Mouse (Mus musculus) midbrain, postnatal 0 days (tissue): ENCODE data around the gene Becn1. TPM values are rescaled to one million over a fixed set of nuclear protein-coding genes. Genes with fewer than 3 reads are reported as not detected.

Source experiments
- ATAC-seq: fragments of 200-750 bp; cut with Nextera tagmentation; 2 replicates; pipeline ENCODE4 v1.8.0; 2017; ENCODE audit warnings: moderate number of reproducible peaks, mild to moderate bottlenecking, moderate TSS enrichment, moderate library complexity; ENCODE audit not compliant: low FRiP score
- DNase-seq: peaks from one replicate; pipeline ENCODE4 v3.0.0-alpha.2; 2015; ENCODE audit warnings: low spot score
- H3K27ac ChIP-seq: fragments of 300-500 bp; sonication (generic); 2 replicates; pipeline ENCODE4 v1.5.1; 2014; ENCODE audit warnings: low read depth, mild to moderate bottlenecking, low read length, mixed read lengths
- H3K27me3 ChIP-seq: fragments of 300-500 bp; sonication (generic); 2 replicates; pipeline ENCODE4 v1.6.1; 2014; ENCODE audit warnings: low read length, control low read depth, mixed read lengths; ENCODE audit not compliant: insufficient read depth
- H3K36me3 ChIP-seq: fragments of 300-500 bp; sonication (generic); 2 replicates; pipeline ENCODE4 v1.6.1; 2014; ENCODE audit warnings: low read length, control low read depth, mixed read lengths; ENCODE audit not compliant: insufficient read depth
- H3K4me1 ChIP-seq: fragments of 300-500 bp; sonication (generic); 2 replicates; pipeline ENCODE4 v1.6.1; 2014; ENCODE audit warnings: mild to moderate bottlenecking, control low read depth, antibody characterized with exemption, low read length, mixed read lengths; ENCODE audit not compliant: insufficient read depth
- H3K4me2 ChIP-seq: fragments of 300-500 bp; sonication (generic); 2 replicates; pipeline ENCODE4 v1.6.1; 2014; ENCODE audit warnings: low read depth, mild to moderate bottlenecking, low read length, mixed read lengths; ENCODE audit not compliant: poor library complexity, severe bottlenecking
- H3K4me3 ChIP-seq: fragments of 300-500 bp; sonication (generic); 2 replicates; pipeline ENCODE4 v1.5.1; 2014; ENCODE audit warnings: low read depth, mild to moderate bottlenecking, low read length, moderate library complexity
- H3K9ac ChIP-seq: fragments of 300-500 bp; sonication (generic); replicated peaks from 2 replicates; pipeline ENCODE4 v1.6.1; 2014; ENCODE audit warnings: mild to moderate bottlenecking, low read length, moderate library complexity, mixed read lengths; ENCODE audit not compliant: poor library complexity, severe bottlenecking
- H3K9me3 ChIP-seq: fragments of 300-500 bp; sonication (generic); 2 replicates; pipeline ENCODE4 v1.6.1; 2016; ENCODE audit warnings: low read length, control low read depth
- CTCF ChIP-seq: IDR thresholded peaks from 2 replicates; pipeline ENCODE4 v1.5.1; 2016; ENCODE audit warnings: antibody characterized with exemption, mild to moderate bottlenecking
- WGBS: fragments of 180-500 bp; shearing (Covaris S2); extraction: QIAGEN DNeasy Blood & Tissue Kit; methylation state at CpG from one replicate; pipeline ENCODE4 v1.1.7; 2014; 5-methylcytosine and 5-hydroxymethylcytosine counted together
- polyA plus RNA-seq: library from polyadenylated mRNA; unstranded; fragments of >200 nt; fragmentation: Nextera tagmentation; extraction: Ambion mirVana; gene quantifications from 2 replicates; pipeline ENCODE4 v1.2.1, GENCODE M21; 2015
- total RNA-seq: library from RNA; depleted of rRNA; stranded (reverse); fragments of >200 nt; gene quantifications from 2 replicates; pipeline ENCODE4 v1.2.3, GENCODE M21; 2014

Gene Becn1
- total and polyA plus RNA-seq, 2 experiments from 2014 or later, result 145 to 209 TPM

GRCm38 (mm10) chr11:101277381-101278222, 24.5 kb downstream of the Becn1 start:
- peak overlapping the region; percentile 61 for H3K4me2 ChIP-seq
- no peaks in the 10 kb centered on the region for H3K9me3 ChIP-seq
- 0 out of 2 replicates have a peak overlapping the region, but pooled peaks have one; percentile 84 for H3K9ac ChIP-seq
- no peaks in the 10 kb centered on the region for H3K27me3 ChIP-seq
- TF ChIP-seq CTCF, result no peak
- peaks cover 16% of the 10 kb centered on the region; the same call in 1 of the 2 replicates for H3K4me1 ChIP-seq
- H3K27ac ChIP-seq, result no peak overlapping the region
- no peaks in the 10 kb centered on the region for H3K36me3 ChIP-seq
- 83% methylated on average over 12 of the region's 12 CpGs for WGBS
- H3K4me3 ChIP-seq, result peak overlapping the region; percentile 69
- ATAC-seq (no peak), DNase-seq (no peak)

GRCm38 (mm10) chr11:101276319-101277070, 25.6 kb downstream of the Becn1 start:
- peaks cover 16% of the 10 kb centered on the region; the same call in 1 of the 2 replicates for H3K4me1 ChIP-seq
- H3K4me2 ChIP-seq, result no peak overlapping the region
- H3K9me3 ChIP-seq, result no peaks in the 10 kb centered on the region
- no peak overlapping the region for H3K4me3 ChIP-seq
- 21% methylated on average over 27 of the region's 27 CpGs for WGBS
- no peaks in the 10 kb centered on the region for H3K36me3 ChIP-seq
- TF ChIP-seq CTCF, result no peak
- DNase-seq (no peak), ATAC-seq (no peak)
- no peak overlapping the region for H3K27ac ChIP-seq
- H3K27me3 ChIP-seq, result no peaks in the 10 kb centered on the region
- H3K9ac ChIP-seq, result no peak overlapping the region

GRCm38 (mm10) chr11:101275309-101275708, 26.8 kb downstream of the Becn1 start:
- Histone ChIP-seq H3K27me3 (no peaks in the 10 kb centered on the region), H3K27ac (no peak overlapping the region), H3K4me3 (no peak overlapping the region), H3K4me2 (no peak overlapping the region), H3K9me3 (no peaks in the 10 kb centered on the region), H3K36me3 (no peaks in the 10 kb centered on the region), H3K4me1 (peaks cover 16% of the 10 kb centered on the region; the same call in 1 of the 2 replicates), H3K9ac (no peak overlapping the region)
- DNase-seq (no peak), ATAC-seq (no peak)
- TF ChIP-seq CTCF, result no peak
- WGBS, result 87% methylated on average over 4 of the region's 4 CpGs

- H3K4me3 ChIP-seq, result no peak overlapping the region
- ATAC-seq (no peak), DNase-seq (no peak)
- no peaks in the 10 kb centered on the region for H3K27me3 ChIP-seq
- no peaks in the 10 kb centered on the region for H3K36me3 ChIP-seq
- peaks cover 7% of the 10 kb centered on the region; the same call in 1 of the 2 replicates for H3K4me1 ChIP-seq
- H3K4me2 ChIP-seq, result no peak overlapping the region
- no peak overlapping the region for H3K9ac ChIP-seq
- WGBS, result 81% methylated on average over 3 of the region's 3 CpGs
- no peaks in the 10 kb centered on the region for H3K9me3 ChIP-seq
- no peak for TF ChIP-seq CTCF
- H3K27ac ChIP-seq, result no peak overlapping the region
Measured at GRCm38 (mm10) chr11:101272446-101272845, 29.6 kb downstream of the Becn1 start.

- 0 out of 2 replicates have a peak overlapping the region, but pooled peaks have one; percentile 12 for H3K4me2 ChIP-seq
- peaks cover 5% of the 10 kb centered on the region; the same call in 1 of the 2 replicates for H3K4me1 ChIP-seq
- 22% methylated on average over 10 of the region's 10 CpGs for WGBS
- H3K27me3 ChIP-seq, result peaks cover 11% of the 10 kb centered on the region; the same call in 1 of the 2 replicates
- H3K36me3 ChIP-seq, result no peaks in the 10 kb centered on the region
- no peak overlapping the region for H3K4me3 ChIP-seq
- H3K27ac ChIP-seq, result peak overlapping the region; percentile 43; the same call in 1 of the 2 replicates
- DNase-seq (peak; percentile 62), ATAC-seq (no peak)
- H3K9me3 ChIP-seq, result no peaks in the 10 kb centered on the region
- TF ChIP-seq CTCF, result no peak
- peak overlapping the region; percentile 36; the same call in 1 of the 2 replicates for H3K9ac ChIP-seq
Measured at GRCm38 (mm10) chr11:101269577-101270116, 32.4 kb downstream of the Becn1 start.
